Mouse (Mus musculus) spleen, embryonic (tissue): ENCODE data around the gene Arid5a.

Experiments
- CTCF ChIA-PET: fragments of 350-600 bp; sonication (Branson Sonifier 250); formaldehyde crosslinking; loops from one replicate; lab custom pipeline; 2022; lab: Charles Lee

Gene Arid5a

GRCm38 (mm10) chr1:36321829-36322573 is 14.5 kb downstream of the Arid5a start:
- CTCF ChIA-PET: interaction anchor here (0.6 to 1.1 kb wide), 2 partner anchors 15 to 517 kb away, joined by 5 to 34 read pairs; partner anchors contain the start of gene Arid5a

GRCm38 (mm10) chr1:36323076-36323475 is 15.5 kb downstream of the Arid5a start:
- CTCF ChIA-PET: interaction anchor here (0.7 to 0.8 kb wide), 2 partner anchors 12 to 14 kb away, joined by 3 to 4 read pairs; no protein-coding TSS in a partner anchor

GRCm38 (mm10) chr1:36323746-36324448 is 16.4 kb downstream of the Arid5a start:
- CTCF ChIA-PET: interaction anchor here (0.6 to 2.6 kb wide), 5 partner anchors 15 to 699 kb away, joined by 3 to 8 read pairs (median 4); no protein-coding TSS in a partner anchor

- CTCF ChIA-PET: interaction anchor here (2.6 kb wide), 1 partner anchor 176 kb away, joined by 8 read pairs; no protein-coding TSS in a partner anchor
Measured at GRCm38 (mm10) chr1:36325900-36326321, 18.4 kb downstream of the Arid5a start.

GRCm38 (mm10) chr1:36326815-36327214 is 19.3 kb downstream of the Arid5a start:
- CTCF ChIA-PET: no interaction called here

- CTCF ChIA-PET: no interaction called here
Measured at GRCm38 (mm10) chr1:36331743-36332142, 24.2 kb downstream of the Arid5a start.

- CTCF ChIA-PET: interaction anchor here (0.6 kb wide), 1 partner anchor 90 kb away, joined by 5 read pairs; no protein-coding TSS in a partner anchor
Measured at GRCm38 (mm10) chr1:36332955-36333887, 25.7 kb downstream of the Arid5a start.

- CTCF ChIA-PET: no interaction called here
Measured at GRCm38 (mm10) chr1:36342547-36342946, 35.0 kb downstream of the Arid5a start.

GRCm38 (mm10) chr1:36352351-36352750 is 44.8 kb downstream of the Arid5a start:
- CTCF ChIA-PET: no interaction called here

GRCm38 (mm10) chr1:36356955-36357695 is 49.6 kb downstream of the Arid5a start:
- CTCF ChIA-PET: interaction anchor here (0.5 kb wide), 1 partner anchor 183 kb away, joined by 3 read pairs; no protein-coding TSS in a partner anchor

GRCm38 (mm10) chr1:36367698-36368097 is 60.2 kb downstream of the Arid5a start:
- CTCF ChIA-PET: no interaction called here

- CTCF ChIA-PET: no interaction called here
Measured at GRCm38 (mm10) chr1:36368112-36368968, 60.8 kb downstream of the Arid5a start.

GRCm38 (mm10) chr1:36368969-36369645 is 61.6 kb downstream of the Arid5a start, which contains the start of gene Kansl3:
TSS of gene Kansl3 (minus strand) at chr1:36369181.
- CTCF ChIA-PET: no interaction called here

GRCm38 (mm10) chr1:36370918-36371317 is 63.4 kb downstream of the Arid5a start:
- CTCF ChIA-PET: no interaction called here

- CTCF ChIA-PET: no interaction called here
Measured at GRCm38 (mm10) chr1:36371934-36372845, 64.7 kb downstream of the Arid5a start, which contains the start of gene Fer1l5. TSS of gene Fer1l5 (plus strand) at chr1:36372291.
